Mouse (Mus musculus) embryonic fibroblast, embryonic 13.5 days (primary cell): Measurements from ENCODE around the gene Scn4a.

Experiments
- CTCF ChIP-seq: IDR thresholded peaks from 2 replicates; pipeline ENCODE4 v1.5.1; 2011; ENCODE audit warnings: mild to moderate bottlenecking, control low read depth, low read length, moderate library complexity, borderline replicate concordance; ENCODE audit not compliant: insufficient read depth
- POLR2A ChIP-seq: IDR thresholded peaks from 2 replicates; pipeline ENCODE4 v1.6.1; 2011; ENCODE audit warnings: low read depth, mild to moderate bottlenecking, control low read depth, low read length, moderate library complexity

DNA sequence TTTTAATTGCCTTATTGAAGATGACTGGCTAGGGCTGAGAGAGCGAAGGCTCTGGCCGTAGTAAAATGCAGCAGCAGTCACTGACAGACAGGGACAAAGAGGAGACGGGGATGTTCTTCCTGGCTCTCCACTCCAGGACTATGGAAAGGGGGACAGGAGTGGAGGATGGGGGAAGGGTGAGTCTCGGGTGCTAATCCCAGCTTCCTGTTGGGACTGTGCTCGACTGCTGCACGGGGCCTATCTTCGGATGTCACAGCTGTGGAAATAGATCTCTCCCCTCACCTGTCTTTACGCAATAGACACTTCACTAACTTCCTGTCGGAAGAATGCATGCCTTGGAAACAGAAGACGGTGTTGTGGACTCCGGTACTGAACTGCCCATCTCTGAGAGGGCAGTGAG lies 20.9 kb upstream of the Scn4a start:
- TF ChIP-seq POLR2A (no peak), CTCF (no peak)
